Comparison of ENCODE assay signal across 13 mouse cellular contexts in genomic region chr13:64357389-64357788, GRCm38 (mm10).
"Had no signal": no experiment of that assay in that cellular context is flagged by ENCODE, and none has a peak within 500 bp of the region (broad histone marks: within the 10 kb centered on the region; RNA-seq: fewer than 3 reads in every experiment).

No protein-coding gene starts in this region.

- H3K27ac ChIP-seq: kidney, embryonic 15.5 days; limb, embryonic 13.5 days; midbrain, embryonic 10.5 days; neural tube, embryonic 15.5 days had no signal

- H3K4me2 ChIP-seq: kidney, embryonic 15.5 days; limb, embryonic 13.5 days; neural tube, embryonic 15.5 days had no signal

- H3K4me1 ChIP-seq: kidney, embryonic 15.5 days; limb, embryonic 13.5 days; neural tube, embryonic 15.5 days had no signal

- DNase-seq: kidney, adult 2 months; kidney, postnatal 25 days; lung, adult 18-20 months; midbrain, embryonic 14.5 days; right cerebral cortex, adult 18-20 months; right cerebral cortex, postnatal 25 days; thymus, adult 18-20 months; thymus, postnatal 14 days had no signal

- H3K9ac ChIP-seq: kidney, embryonic 15.5 days; limb, embryonic 13.5 days; neural tube, embryonic 15.5 days had no signal

- H3K9me3 ChIP-seq: kidney, embryonic 15.5 days; limb, embryonic 13.5 days; midbrain, embryonic 10.5 days; neural tube, embryonic 15.5 days had no signal

- H3K27me3 ChIP-seq: kidney, embryonic 15.5 days; limb, embryonic 13.5 days; neural tube, embryonic 15.5 days had no signal

- H3K4me3 ChIP-seq: kidney, embryonic 15.5 days; limb, embryonic 13.5 days; midbrain, embryonic 10.5 days; myocyte; neural tube, embryonic 15.5 days had no signal
